Mouse (Mus musculus) T-helper 17 cell (primary cell): ENCODE data around the gene Nat14.

Experiments used
- in situ Hi-C, 2 experiments: fragments of 300-600 bp; cut with MboI, MseI; formaldehyde crosslinking; loops; 1 replicate in 1 of 2; 2 replicates in 1 of 2; pipeline ENCODE4 v1.15.1; 2025; ENCODE audit warnings: high pct_unique_total_duplicates in 2 of 2

Gene Nat14

GRCm38 (mm10) chr7:4919971-4920370 is 1.9 kb upstream of the Nat14 start:
- in situ Hi-C loops, result loop anchor here in 1 of 2 experiments (5.0 kb wide), 1 partner anchor 97 kb away; the partner anchor contains the start of gene Gm44973

GRCm38 (mm10) chr7:4920496-4920895 is 1.3 kb upstream of the Nat14 start:
- in situ Hi-C loops, result no loop called here

- in situ Hi-C loops, result no loop called here
These were observed 628 bp upstream of the Nat14 start for GRCm38 (mm10) chr7:4920976-4921823.

GRCm38 (mm10) chr7:4922508-4922907 is 680 bp downstream of the Nat14 start:
- in situ Hi-C loops, result no loop called here

GRCm38 (mm10) chr7:4922931-4923565 is 1.2 kb downstream of the Nat14 start:
- in situ Hi-C loops, result no loop called here

- in situ Hi-C loops, result no loop called here
These were observed 1.9 kb downstream of the Nat14 start for GRCm38 (mm10) chr7:4923586-4924364.

GRCm38 (mm10) chr7:4924483-4924882 is 2.7 kb downstream of the Nat14 start:
- in situ Hi-C loops, result no loop called here

- in situ Hi-C loops, result loop anchor here in 1 of 2 experiments (5.0 kb wide), 1 partner anchor 378 kb away; the partner anchor contains the start of gene Syt5
These were observed 3.1 kb downstream of the Nat14 start for GRCm38 (mm10) chr7:4924891-4925301.

- in situ Hi-C loops, result loop anchor here in 1 of 2 experiments (5.0 kb wide), 1 partner anchor 378 kb away; the partner anchor contains the start of gene Syt5
These were observed 3.9 kb downstream of the Nat14 start, which contains the start of gene Ssc5d for GRCm38 (mm10) chr7:4925441-4926381. Ssc5d (plus strand) TSS chr7:4925785.

- in situ Hi-C loops, result loop anchor here in 1 of 2 experiments (5.0 kb wide), 1 partner anchor 380 kb away; the partner anchor contains the start of gene Syt5
These were observed 5.0 kb downstream of the Nat14 start for GRCm38 (mm10) chr7:4926849-4927248.

GRCm38 (mm10) chr7:4927711-4928110 is 5.9 kb downstream of the Nat14 start:
- in situ Hi-C loops, result loop anchor here in 1 of 2 experiments (5.0 kb wide), 1 partner anchor 380 kb away; the partner anchor contains the start of gene Syt5

- in situ Hi-C loops, result loop anchor here in 1 of 2 experiments (5.0 kb wide), 1 partner anchor 381 kb away; the partner anchor contains the start of gene Syt5
These were observed 6.5 kb downstream of the Nat14 start for GRCm38 (mm10) chr7:4928323-4928722.

GRCm38 (mm10) chr7:4933103-4933502 is 11.3 kb downstream of the Nat14 start:
- in situ Hi-C loops, result no loop called here

GRCm38 (mm10) chr7:4934160-4934914 is 12.5 kb downstream of the Nat14 start:
- in situ Hi-C loops, result no loop called here

- in situ Hi-C loops, result no loop called here
These were observed 15.0 kb downstream of the Nat14 start for GRCm38 (mm10) chr7:4936832-4937231.

GRCm38 (mm10) chr7:4937392-4937791 is 15.6 kb downstream of the Nat14 start:
- in situ Hi-C loops, result no loop called here

GRCm38 (mm10) chr7:4938456-4938855 is 16.6 kb downstream of the Nat14 start:
- in situ Hi-C loops, result no loop called here

- in situ Hi-C loops, result loop anchor here (5.0 kb wide), 1 partner anchor 112 kb away; the partner anchor contains the start of gene Zfp580 (in 2 of the 2)
These were observed 18.2 kb downstream of the Nat14 start for GRCm38 (mm10) chr7:4940068-4940479.

- in situ Hi-C loops, result loop anchor here (5.0 kb wide), 1 partner anchor 110 kb away; the partner anchor contains the start of gene Zfp580 (in 2 of the 2)
These were observed 20.8 kb downstream of the Nat14 start for GRCm38 (mm10) chr7:4942673-4943072.
